Mouse (Mus musculus) forelimb bud, embryonic 11.5 days (tissue): ENCODE measurements at regions not wholly inside any gene's neighbourhood (a gene's known extent, or its start where the extent isn't known, plus 50 kb on each side); places are given as distances from the start of the nearest gene placed in this dataset.

Experiments
- DNase-seq: peaks from one replicate; pipeline ENCODE4 v3.0.0-alpha.2; 2012; ENCODE audit warnings: low read depth, low spot score

DNA sequence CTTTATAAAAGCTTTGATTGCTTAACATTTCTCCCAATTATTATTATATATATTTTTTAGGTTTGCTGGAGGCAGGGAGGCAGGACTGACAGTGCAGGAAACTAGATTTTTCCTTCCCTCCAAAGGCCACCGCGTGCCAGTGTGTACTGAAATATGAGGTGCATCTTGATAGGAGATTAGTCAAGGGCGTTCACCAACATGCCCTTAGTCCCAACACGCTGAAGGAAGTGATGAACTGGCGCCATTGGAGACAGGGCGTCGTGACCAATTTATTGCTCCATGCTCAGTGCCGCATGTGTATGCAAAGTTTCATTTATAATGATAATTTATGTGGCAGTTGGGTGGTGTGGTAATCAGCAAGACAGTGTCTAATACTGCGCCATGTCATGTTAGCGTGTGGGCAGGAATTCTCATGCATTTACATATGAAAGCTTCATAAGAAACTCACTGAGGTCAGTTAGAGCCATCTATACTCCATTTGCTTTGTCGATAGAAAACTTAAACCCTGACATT lies 66.2 kb downstream of the Isl1 start:
- DNase-seq = no peak

GRCm38 (mm10) chr13:116215101-116215500 lies 94.4 kb downstream of the Isl1 start:
- no peak for DNase-seq

DNA sequence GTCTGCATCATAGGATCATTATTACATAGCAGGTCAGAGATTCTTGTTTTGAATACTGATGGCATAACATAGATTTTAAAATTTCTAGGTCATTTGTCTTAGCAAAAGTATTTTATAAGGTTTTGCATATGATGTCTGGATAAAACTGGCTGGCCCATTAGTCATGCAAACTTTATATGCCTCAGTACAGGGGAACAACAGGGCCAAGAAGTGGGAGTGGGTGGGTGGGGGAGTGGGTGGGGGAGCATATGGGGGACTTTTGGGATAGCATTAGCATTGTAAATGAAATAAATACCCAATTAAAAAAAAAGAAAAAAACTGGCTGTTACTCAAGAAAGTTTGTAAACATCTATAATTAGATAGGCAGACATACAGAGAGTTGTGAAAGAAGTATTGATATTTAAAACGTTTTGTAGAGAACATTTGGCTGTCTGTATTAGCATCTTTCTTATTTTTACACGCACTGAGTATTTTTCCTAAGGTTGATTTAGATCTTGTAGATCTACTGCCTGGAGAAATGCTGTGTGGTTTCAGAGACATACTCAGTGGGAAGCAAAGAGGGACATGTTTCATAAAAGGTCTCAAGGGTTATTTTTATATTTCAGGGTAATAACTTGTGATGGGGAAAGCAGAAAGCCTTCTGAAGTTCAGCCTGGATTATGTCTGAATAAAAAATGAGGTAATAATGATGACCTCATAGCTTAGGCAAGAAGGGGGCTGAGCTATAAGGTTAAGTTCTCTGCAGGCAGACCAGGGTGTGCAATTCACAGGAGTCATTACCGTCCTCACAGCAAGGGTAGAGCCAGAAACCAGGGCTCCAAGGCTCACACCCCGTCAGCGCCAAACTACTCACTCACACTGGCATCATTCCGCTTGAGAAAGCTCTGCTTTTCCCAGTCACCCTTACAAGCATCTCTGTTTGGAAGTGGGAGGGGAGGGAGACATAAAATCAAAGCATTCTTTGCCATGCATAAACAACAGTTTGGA lies 95.4 kb downstream of the Isl1 start:
- DNase-seq = no peak

GRCm38 (mm10) chr13:116201177-116201920 lies 108.1 kb downstream of the Isl1 start:
- peak; percentile 83 for DNase-seq

GRCm38 (mm10) chr13:116187059-116187458 lies 122.4 kb downstream of the Isl1 start:
- no peak for DNase-seq

- DNase-seq = no peak
Measured at GRCm38 (mm10) chr13:116177781-116178180, 131.7 kb downstream of the Isl1 start.

DNA sequence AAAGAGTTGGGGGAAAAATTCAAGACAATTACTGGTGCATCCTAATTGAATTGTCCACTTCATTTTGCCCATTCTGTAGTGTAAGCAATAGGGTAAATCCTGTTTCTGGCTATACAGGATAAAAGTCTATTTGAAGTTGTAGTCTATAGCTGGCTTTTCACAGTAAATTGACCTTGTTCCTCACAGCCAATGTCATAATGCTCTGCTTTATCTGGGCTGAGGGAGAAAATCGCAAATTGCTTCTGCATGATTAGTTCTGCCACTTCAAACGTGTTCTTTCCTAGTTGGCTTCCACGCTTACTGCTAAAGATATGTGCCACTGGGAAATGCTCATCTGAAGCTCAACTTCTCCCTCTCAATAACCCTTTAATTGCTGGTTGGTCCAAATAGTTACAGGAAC lies 134.5 kb downstream of the Isl1 start:
- DNase-seq = no peak

GRCm38 (mm10) chr13:116173866-116174265 lies 135.6 kb downstream of the Isl1 start:
- DNase-seq = no peak

- peak; percentile 75 for DNase-seq
Measured at GRCm38 (mm10) chr13:116143022-116143421, 166.5 kb downstream of the Isl1 start.

DNA sequence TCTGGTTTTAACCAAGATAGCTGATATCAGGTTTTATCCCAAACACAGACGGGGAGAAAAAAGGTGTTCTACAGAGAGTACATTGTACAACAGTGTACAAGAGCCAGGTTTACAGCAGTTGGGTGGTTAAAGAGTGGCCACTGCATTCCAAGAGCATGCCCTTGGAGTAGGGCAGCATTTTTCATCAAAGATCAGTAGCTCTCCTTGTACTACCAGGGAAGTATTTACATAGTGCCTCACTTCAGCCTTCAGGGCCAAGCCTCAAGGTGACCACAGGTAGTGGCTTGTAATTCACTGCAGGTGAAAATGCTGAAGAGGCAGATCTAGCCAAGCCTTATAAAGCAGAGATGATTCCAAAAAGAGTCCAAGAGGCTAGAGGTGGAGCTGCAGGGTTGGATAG lies 190.8 kb downstream of the Isl1 start:
- DNase-seq = no peak

DNA sequence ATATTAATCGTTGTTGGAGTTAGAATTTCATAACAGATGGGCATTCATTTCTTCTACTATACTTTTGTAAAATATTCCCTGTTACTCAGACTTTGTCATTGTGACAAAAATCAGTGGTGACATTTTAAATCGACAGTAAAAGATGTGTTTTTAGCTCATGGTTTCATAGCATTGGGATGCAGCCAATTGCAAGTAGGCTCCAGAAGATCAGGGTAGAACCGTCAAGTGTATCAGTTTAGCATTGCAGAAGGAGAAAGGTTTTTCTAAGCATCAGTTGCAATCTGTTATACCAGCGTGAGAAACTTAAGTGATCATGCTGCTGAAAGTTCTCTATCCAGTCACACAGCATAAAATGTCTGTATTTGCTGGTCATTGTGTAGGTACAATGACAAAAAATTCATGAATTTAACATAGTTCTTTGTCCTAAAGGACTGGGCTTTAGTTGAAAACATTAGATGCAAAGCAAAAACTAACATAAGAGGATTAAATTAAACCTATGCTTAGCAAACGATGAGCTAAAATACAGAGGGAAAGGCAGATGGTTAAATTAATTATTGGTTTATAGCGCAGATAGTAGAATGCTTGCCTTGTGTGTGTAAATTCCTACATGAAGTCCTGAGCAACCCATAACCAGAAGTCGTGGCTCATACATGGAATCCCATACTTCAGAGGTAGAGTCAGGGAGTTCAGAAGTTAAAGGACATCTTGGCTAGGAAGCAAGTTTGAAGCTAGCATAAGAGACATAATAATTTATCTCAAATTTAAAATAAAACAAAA lies 198.3 kb downstream of the Isl1 start:
- no peak for DNase-seq

- no peak for DNase-seq
Measured at GRCm38 (mm10) chr13:116110578-116110977, 198.9 kb downstream of the Isl1 start.

GRCm38 (mm10) chr13:116087541-116088308 lies 221.8 kb downstream of the Isl1 start:
- no peak for DNase-seq

DNA sequence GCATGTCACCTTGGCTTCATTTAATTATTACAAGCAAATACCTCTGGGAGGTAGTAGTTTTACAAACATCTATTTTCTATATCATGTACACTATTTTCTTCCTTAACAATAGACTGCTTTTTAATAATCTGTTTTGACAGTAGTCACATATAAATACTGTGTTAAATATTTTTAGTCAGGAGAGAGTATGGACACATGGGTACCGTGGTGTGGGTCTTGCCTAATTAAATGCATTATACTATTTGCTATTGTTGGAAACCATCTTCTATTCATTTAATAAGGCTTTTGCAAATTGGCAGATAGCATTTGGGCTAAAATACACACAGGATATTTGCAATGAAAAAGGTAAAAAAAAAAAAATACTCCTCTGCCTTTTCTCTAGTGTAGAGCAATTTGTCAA lies 222.3 kb downstream of the Isl1 start:
- DNase-seq = no peak

GRCm38 (mm10) chr13:116056976-116057647 lies 252.4 kb downstream of the Isl1 start:
- no peak for DNase-seq

- DNase-seq = no peak
Measured at GRCm38 (mm10) chr13:116056112-116056652, 253.3 kb downstream of the Isl1 start.

- DNase-seq = no peak
Measured at GRCm38 (mm10) chr13:116036166-116036565, 273.3 kb downstream of the Isl1 start.

DNA sequence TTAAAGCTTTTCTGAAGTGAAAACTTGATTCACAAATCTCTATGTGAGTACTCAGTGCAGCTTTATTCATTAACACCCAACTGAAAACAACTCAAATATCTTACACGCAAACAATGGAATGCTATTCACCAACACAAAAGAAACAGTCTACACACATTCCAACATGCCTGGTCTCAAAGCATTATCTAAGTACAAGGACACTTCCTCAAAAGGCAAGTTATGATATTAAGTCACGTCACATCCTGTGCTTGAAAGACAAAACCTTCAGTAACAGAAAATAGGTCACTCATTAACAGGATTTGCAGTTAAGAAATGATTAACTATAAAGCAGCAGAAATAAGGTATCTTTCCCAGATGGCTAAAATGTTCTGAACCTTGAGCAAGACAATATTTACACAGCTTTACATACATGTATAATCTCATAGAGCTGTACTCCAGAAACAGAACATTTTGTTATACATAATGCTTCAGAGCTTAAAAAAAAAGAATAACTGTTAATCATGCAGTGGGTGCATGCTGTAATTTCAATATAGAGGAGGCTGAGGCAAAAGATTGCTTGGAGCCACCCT lies 279.3 kb downstream of the Isl1 start:
- DNase-seq = no peak

GRCm38 (mm10) chr13:116028583-116028982 lies 280.9 kb downstream of the Isl1 start:
- DNase-seq = no peak

DNA sequence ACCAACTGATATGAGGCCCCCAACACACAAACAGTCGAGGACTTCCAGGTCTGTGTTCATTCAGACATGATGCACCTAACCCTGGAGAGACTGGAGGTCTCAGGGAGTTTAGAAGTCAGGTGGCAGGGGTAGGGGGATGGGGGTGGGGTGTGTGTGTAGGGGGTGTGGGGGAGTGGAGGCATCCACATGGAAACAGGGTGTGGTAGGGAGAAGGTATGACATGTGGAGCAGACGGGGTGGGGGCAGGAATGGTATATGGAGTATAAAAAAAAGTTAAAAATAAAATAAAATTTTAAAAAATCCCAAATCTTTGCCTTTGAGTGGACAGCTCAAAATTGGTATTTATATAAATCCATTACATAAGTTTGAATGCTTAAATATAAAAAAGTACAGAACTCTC lies 282.3 kb downstream of the Isl1 start:
- no peak for DNase-seq
